Mouse (Mus musculus) forebrain, embryonic 12.5 days (tissue): Measurements from ENCODE around the gene Aox2. TPM values are rescaled to one million over a fixed set of nuclear protein-coding genes. Genes with fewer than 3 reads are reported as not detected.

Experiments used
- ATAC-seq: fragments of 200-750 bp; cut with Nextera tagmentation; 2 replicates; pipeline ENCODE4 v1.8.0; 2017; ENCODE audit warnings: moderate TSS enrichment; ENCODE audit not compliant: low FRiP score
- H3K27ac ChIP-seq: fragments of 300-500 bp; sonication (generic); 2 replicates; pipeline ENCODE4 v1.5.1; 2016; ENCODE audit warnings: mild to moderate bottlenecking
- H3K27me3 ChIP-seq: fragments of 300-500 bp; sonication (generic); 2 replicates; pipeline ENCODE4 v1.6.1; 2016; ENCODE audit warnings: mild to moderate bottlenecking
- H3K36me3 ChIP-seq: fragments of 300-500 bp; sonication (generic); replicated peaks from 2 replicates; pipeline ENCODE4 v1.6.1; 2016; ENCODE audit warnings: mild to moderate bottlenecking
- H3K4me1 ChIP-seq: fragments of 300-500 bp; sonication (generic); 2 replicates; pipeline ENCODE4 v1.6.1; 2016
- H3K4me2 ChIP-seq: fragments of 300-500 bp; sonication (generic); 2 replicates; pipeline ENCODE4 v1.6.1; 2016; ENCODE audit warnings: mild to moderate bottlenecking, moderate library complexity
- H3K4me3 ChIP-seq: fragments of 300-500 bp; sonication (generic); replicated peaks from 2 replicates; pipeline ENCODE4 v1.5.1; 2016; ENCODE audit warnings: mild to moderate bottlenecking
- H3K9ac ChIP-seq: fragments of 300-500 bp; sonication (generic); 2 replicates; pipeline ENCODE4 v1.6.1; 2016; ENCODE audit warnings: mild to moderate bottlenecking
- H3K9me3 ChIP-seq: fragments of 300-500 bp; sonication (generic); 2 replicates; pipeline ENCODE4 v1.6.1; 2016
- WGBS: fragments of 180-500 bp; shearing (Covaris S2); methylation state at CpG from one replicate; pipeline ENCODE4 v1.1.7; 2016; 5-methylcytosine and 5-hydroxymethylcytosine counted together
- polyA plus RNA-seq: library from polyadenylated mRNA; unstranded; fragments of >200 nt; fragmentation: Nextera tagmentation; extraction: Ambion mirVana; gene quantifications from 2 replicates; pipeline ENCODE4 v1.2.1, GENCODE M21; 2016

Gene Aox2
- polyA plus RNA-seq, 1 experiment from 2014 or later: 0.09 TPM

- H3K9me3 ChIP-seq: no peaks in the 10 kb centered on the region
- ATAC-seq: no peak
- no peaks in the 10 kb centered on the region for H3K27me3 ChIP-seq
- H3K9ac ChIP-seq: no peak overlapping the region
- H3K4me2 ChIP-seq: no peak overlapping the region
- H3K27ac ChIP-seq: no peak overlapping the region
- no peak overlapping the region for H3K4me3 ChIP-seq
- 93% methylated on average over 8 of the region's 8 CpGs for WGBS
- H3K36me3 ChIP-seq: no peaks in the 10 kb centered on the region
- H3K4me1 ChIP-seq: no peaks in the 10 kb centered on the region
Observed at GRCm38 (mm10) chr1:58313173-58313572, 35.0 kb downstream of the Aox2 start.

- no peak for ATAC-seq
- 79% methylated on average over 6 of the region's 6 CpGs for WGBS
- Histone ChIP-seq H3K4me1 (no peaks in the 10 kb centered on the region), H3K27ac (no peak overlapping the region), H3K27me3 (no peaks in the 10 kb centered on the region), H3K4me2 (no peak overlapping the region), H3K4me3 (no peak overlapping the region), H3K9ac (no peak overlapping the region), H3K36me3 (no peaks in the 10 kb centered on the region), H3K9me3 (no peaks in the 10 kb centered on the region)
Observed at GRCm38 (mm10) chr1:58315532-58315931, 37.4 kb downstream of the Aox2 start.

- ATAC-seq: no peak
- Histone ChIP-seq H3K9ac (no peak overlapping the region), H3K4me1 (peaks cover 7% of the 10 kb centered on the region), H3K4me3 (peak overlapping the region; percentile 14; the same call in 1 of the 2 replicates), H3K36me3 (no peaks in the 10 kb centered on the region), H3K4me2 (peak overlapping the region; percentile 36), H3K9me3 (no peaks in the 10 kb centered on the region), H3K27me3 (no peaks in the 10 kb centered on the region), H3K27ac (no peak overlapping the region)
- 37% methylated on average over 4 of the region's 4 CpGs for WGBS
Observed at GRCm38 (mm10) chr1:58333222-58333621, 55.1 kb downstream of the Aox2 start.

- no peak overlapping the region for H3K4me3 ChIP-seq
- H3K27ac ChIP-seq: no peak overlapping the region
- no peak overlapping the region for H3K4me2 ChIP-seq
- no peaks in the 10 kb centered on the region for H3K27me3 ChIP-seq
- no peaks in the 10 kb centered on the region for H3K9me3 ChIP-seq
- 0 out of 2 replicates have a peak, but pooled peaks cover 3% of the 10 kb centered on the region for H3K4me1 ChIP-seq
- no peak overlapping the region for H3K9ac ChIP-seq
- no peaks in the 10 kb centered on the region for H3K36me3 ChIP-seq
- ATAC-seq: no peak
- 89% methylated on average over 1 of the region's 1 CpGs for WGBS
Observed at GRCm38 (mm10) chr1:58339901-58340300, 61.8 kb downstream of the Aox2 start.

- WGBS: 47% methylated on average over 7 of the region's 7 CpGs
- no peak overlapping the region for H3K9ac ChIP-seq
- no peaks in the 10 kb centered on the region for H3K9me3 ChIP-seq
- no peaks in the 10 kb centered on the region for H3K36me3 ChIP-seq
- 0 out of 2 replicates have a peak, but pooled peaks cover 3% of the 10 kb centered on the region for H3K4me1 ChIP-seq
- no peaks in the 10 kb centered on the region for H3K27me3 ChIP-seq
- H3K27ac ChIP-seq: no peak overlapping the region
- no peak overlapping the region for H3K4me2 ChIP-seq
- no peak for ATAC-seq
- H3K4me3 ChIP-seq: no peak overlapping the region
Observed at GRCm38 (mm10) chr1:58341576-58341975, 63.5 kb downstream of the Aox2 start.

- H3K4me2 ChIP-seq: no peak overlapping the region
- no peaks in the 10 kb centered on the region for H3K27me3 ChIP-seq
- no peak overlapping the region for H3K9ac ChIP-seq
- no peaks in the 10 kb centered on the region for H3K36me3 ChIP-seq
- no peak overlapping the region for H3K27ac ChIP-seq
- H3K9me3 ChIP-seq: no peaks in the 10 kb centered on the region
- WGBS: 73% methylated on average over 4 of the region's 4 CpGs
- 0 out of 2 replicates have a peak, but pooled peaks cover 3% of the 10 kb centered on the region for H3K4me1 ChIP-seq
- no peak for ATAC-seq
- H3K4me3 ChIP-seq: no peak overlapping the region
Observed at GRCm38 (mm10) chr1:58343861-58344260, 65.7 kb downstream of the Aox2 start.

GRCm38 (mm10) chr1:58344570-58344969, 66.4 kb downstream of the Aox2 start:
- no peak overlapping the region for H3K4me3 ChIP-seq
- H3K4me1 ChIP-seq: 0 out of 2 replicates have a peak, but pooled peaks cover 3% of the 10 kb centered on the region
- H3K27ac ChIP-seq: no peak overlapping the region
- 88% methylated on average over 5 of the region's 5 CpGs for WGBS
- H3K9ac ChIP-seq: no peak overlapping the region
- no peaks in the 10 kb centered on the region for H3K36me3 ChIP-seq
- H3K27me3 ChIP-seq: no peaks in the 10 kb centered on the region
- ATAC-seq: no peak
- H3K4me2 ChIP-seq: no peak overlapping the region
- no peaks in the 10 kb centered on the region for H3K9me3 ChIP-seq

- no peak overlapping the region for H3K27ac ChIP-seq
- H3K27me3 ChIP-seq: no peaks in the 10 kb centered on the region
- H3K4me2 ChIP-seq: no peak overlapping the region
- H3K36me3 ChIP-seq: no peaks in the 10 kb centered on the region
- no peak overlapping the region for H3K9ac ChIP-seq
- no peaks in the 10 kb centered on the region for H3K9me3 ChIP-seq
- H3K4me3 ChIP-seq: no peak overlapping the region
- ATAC-seq: no peak
- WGBS: 93% methylated on average over 14 of the region's 14 CpGs
- 0 out of 2 replicates have a peak, but pooled peaks cover 3% of the 10 kb centered on the region for H3K4me1 ChIP-seq
Observed at GRCm38 (mm10) chr1:58346159-58346558, 68.0 kb downstream of the Aox2 start.

- no peak for ATAC-seq
- WGBS: 86% methylated on average over 6 of the region's 6 CpGs
- H3K9me3 ChIP-seq: no peaks in the 10 kb centered on the region
- H3K4me3 ChIP-seq: no peak overlapping the region
- no peak overlapping the region for H3K27ac ChIP-seq
- no peaks in the 10 kb centered on the region for H3K4me1 ChIP-seq
- H3K9ac ChIP-seq: no peak overlapping the region
- no peak overlapping the region for H3K4me2 ChIP-seq
- no peaks in the 10 kb centered on the region for H3K27me3 ChIP-seq
- no peaks in the 10 kb centered on the region for H3K36me3 ChIP-seq
Observed at GRCm38 (mm10) chr1:58348712-58349111, 70.6 kb downstream of the Aox2 start.

GRCm38 (mm10) chr1:58353238-58353893, 75.2 kb downstream of the Aox2 start:
- H3K9ac ChIP-seq: no peak overlapping the region
- no peaks in the 10 kb centered on the region for H3K4me1 ChIP-seq
- no peak for ATAC-seq
- no peaks in the 10 kb centered on the region for H3K36me3 ChIP-seq
- no peaks in the 10 kb centered on the region for H3K27me3 ChIP-seq
- H3K4me2 ChIP-seq: no peak overlapping the region
- 68% methylated on average over 4 of the region's 4 CpGs for WGBS
- H3K27ac ChIP-seq: no peak overlapping the region
- H3K4me3 ChIP-seq: no peak overlapping the region
- no peaks in the 10 kb centered on the region for H3K9me3 ChIP-seq

GRCm38 (mm10) chr1:58358958-58359901, 81.1 kb downstream of the Aox2 start:
- H3K27me3 ChIP-seq: no peaks in the 10 kb centered on the region
- H3K36me3 ChIP-seq: no peaks in the 10 kb centered on the region
- WGBS: 89% methylated on average over 19 of the region's 19 CpGs
- no peaks in the 10 kb centered on the region for H3K9me3 ChIP-seq
- H3K4me2 ChIP-seq: no peak overlapping the region
- H3K27ac ChIP-seq: no peak overlapping the region
- no peak for ATAC-seq
- H3K4me3 ChIP-seq: no peak overlapping the region
- H3K4me1 ChIP-seq: no peaks in the 10 kb centered on the region
- H3K9ac ChIP-seq: no peak overlapping the region

- no peak overlapping the region for H3K27ac ChIP-seq
- no peak overlapping the region for H3K9ac ChIP-seq
- no peaks in the 10 kb centered on the region for H3K36me3 ChIP-seq
- WGBS: 67% methylated on average over 4 of the region's 4 CpGs
- no peak overlapping the region for H3K4me2 ChIP-seq
- ATAC-seq: no peak
- no peaks in the 10 kb centered on the region for H3K4me1 ChIP-seq
- H3K4me3 ChIP-seq: no peak overlapping the region
- H3K9me3 ChIP-seq: no peaks in the 10 kb centered on the region
- no peaks in the 10 kb centered on the region for H3K27me3 ChIP-seq
Observed at GRCm38 (mm10) chr1:58362296-58362695, 84.2 kb downstream of the Aox2 start.
